Mouse (Mus musculus): ENCODE results near the gene Kcnh5. TPM values are rescaled to one million over a fixed set of nuclear protein-coding genes. Genes with fewer than 3 reads are reported as not detected.

The Kcnh5 gene
- polyA plus RNA-seq, 1 experiment = not detected

- H3K4me3 ChIP-seq (ENCODE audit: insufficient read depth, low read length) = no peak overlapping the region
- no peaks in the 10 kb centered on the region for H3K4me1 ChIP-seq (ENCODE audit: control insufficient read depth, insufficient read depth, low read length)
- H3K27ac ChIP-seq (ENCODE audit: insufficient read depth, low read depth, low read length) = no peak overlapping the region
- no peak for TF ChIP-seq CTCF (IDR thresholded peaks at IDR 0.05; ENCODE audit: low read depth, low read length)
- TF ChIP-seq POLR2A (IDR thresholded peaks at IDR 0.05; ENCODE audit: borderline replicate concordance, low read depth, low read length) = no peak
These were observed 207.7 kb downstream of the Kcnh5 start for GRCm38 (mm10) chr12:74969420-74969819.

- no peak overlapping the region for H3K27ac ChIP-seq (ENCODE audit: insufficient read depth, low read depth, low read length)
- H3K4me3 ChIP-seq (ENCODE audit: insufficient read depth, low read length) = no peak overlapping the region
- no peaks in the 10 kb centered on the region for H3K4me1 ChIP-seq (ENCODE audit: control insufficient read depth, insufficient read depth, low read length)
- TF ChIP-seq POLR2A (IDR thresholded peaks at IDR 0.05; ENCODE audit: borderline replicate concordance, low read depth, low read length) = no peak
- TF ChIP-seq CTCF (IDR thresholded peaks at IDR 0.05; ENCODE audit: low read depth, low read length) = no peak
These were observed 210.9 kb downstream of the Kcnh5 start for GRCm38 (mm10) chr12:74966266-74966665.

DNA sequence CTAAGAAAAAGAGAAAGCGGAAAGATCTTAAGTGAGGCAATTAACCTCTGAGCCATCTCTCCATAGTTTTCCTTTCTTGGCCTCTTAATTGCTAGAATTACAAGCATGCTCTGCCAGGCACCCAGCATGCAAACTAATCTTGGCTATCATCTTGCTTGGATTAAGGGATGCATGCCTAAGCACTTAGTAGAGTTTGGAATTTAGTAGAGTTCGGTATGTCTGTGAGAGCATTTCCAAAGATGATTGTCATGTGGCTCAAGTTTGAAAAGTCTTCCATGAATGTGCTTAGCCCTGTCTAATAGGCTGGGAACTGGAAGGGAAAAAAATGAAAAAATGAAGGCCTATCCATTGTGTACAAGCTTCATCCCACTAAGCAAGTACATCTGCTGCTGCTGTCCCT, 224.5 kb downstream of the Kcnh5 start:
- no peak for TF ChIP-seq CTCF (IDR thresholded peaks at IDR 0.05; ENCODE audit: low read depth, low read length)
- Histone ChIP-seq H3K4me3 (ENCODE audit: insufficient read depth, low read length) (no peak overlapping the region), H3K4me1 (ENCODE audit: control insufficient read depth, insufficient read depth, low read length) (no peaks in the 10 kb centered on the region), H3K27ac (ENCODE audit: insufficient read depth, low read depth, low read length) (no peak overlapping the region)

DNA sequence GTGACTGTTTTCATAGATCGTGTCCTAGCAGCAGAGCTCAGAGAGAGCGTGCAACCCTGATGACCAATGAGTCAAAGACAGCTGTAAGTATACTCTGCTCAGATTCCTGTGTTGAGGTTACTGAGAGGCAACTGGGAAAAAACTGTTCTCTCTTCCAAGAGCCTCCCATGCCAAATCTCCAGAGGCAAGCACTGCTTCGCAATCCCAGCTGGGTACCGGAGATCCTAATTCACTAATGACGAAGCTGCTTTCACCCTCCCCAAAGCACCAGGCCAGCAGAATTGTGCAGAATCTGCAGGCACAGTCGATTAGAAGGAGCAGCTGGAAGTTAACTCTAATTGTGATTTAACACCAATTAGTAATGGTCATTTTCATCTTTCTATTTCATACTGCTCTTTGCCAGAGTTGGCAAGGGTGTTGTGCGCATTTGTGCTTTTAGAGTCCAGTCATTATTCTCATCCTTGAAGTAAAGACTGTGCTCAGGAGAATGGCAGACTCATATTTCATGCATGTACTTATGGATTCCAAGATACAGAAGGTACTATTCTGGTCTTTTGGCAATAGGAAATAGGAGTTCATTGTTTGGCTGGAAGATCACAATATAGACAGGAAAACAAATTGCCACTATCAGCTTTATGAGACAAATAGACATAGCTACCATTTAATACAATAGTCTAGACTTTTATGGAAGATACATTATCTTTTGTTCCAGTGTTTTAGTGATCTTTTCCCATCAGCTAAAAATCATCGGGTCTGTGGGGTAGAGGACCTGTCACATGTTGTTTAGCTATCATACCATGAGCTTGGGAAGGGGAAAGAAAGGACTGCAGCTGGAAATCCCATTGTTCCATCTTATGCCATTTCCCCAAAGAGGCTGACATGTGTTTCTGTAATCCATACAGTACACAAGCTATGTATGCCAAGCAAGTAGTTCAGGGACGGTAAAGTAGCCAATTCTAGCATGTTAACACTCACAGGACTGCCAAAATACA, 225.7 kb downstream of the Kcnh5 start:
- H3K4me3 ChIP-seq (ENCODE audit: insufficient read depth, low read length) = no peak overlapping the region
- H3K27ac ChIP-seq (ENCODE audit: insufficient read depth, low read depth, low read length) = no peak overlapping the region
- H3K4me1 ChIP-seq (ENCODE audit: control insufficient read depth, insufficient read depth, low read length) = no peaks in the 10 kb centered on the region
- TF ChIP-seq POLR2A (IDR thresholded peaks at IDR 0.05; ENCODE audit: borderline replicate concordance, low read depth, low read length) (no peak), CTCF (IDR thresholded peaks at IDR 0.05; ENCODE audit: low read depth, low read length) (no peak)

DNA sequence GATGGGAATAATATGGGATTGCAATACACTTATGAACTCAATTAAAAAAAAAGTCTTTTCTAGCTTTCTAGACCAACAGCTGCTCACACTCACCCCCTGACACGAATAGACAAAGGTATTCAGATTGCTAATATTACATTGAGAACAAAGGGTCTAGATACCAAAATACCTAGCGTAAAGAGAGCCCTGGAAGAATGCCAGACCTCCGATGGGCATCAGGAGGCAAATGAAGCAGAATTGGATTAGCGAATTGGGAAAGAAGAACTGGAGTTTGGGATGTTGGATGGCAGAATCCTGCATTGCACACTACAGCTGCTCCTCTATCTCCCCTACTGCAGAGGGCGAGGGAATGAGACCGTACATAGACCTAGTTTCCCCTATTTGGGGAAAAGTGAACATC, 275.8 kb downstream of the Kcnh5 start:
- Histone ChIP-seq H3K27ac (ENCODE audit: insufficient read depth, low read depth, low read length) (no peak overlapping the region), H3K4me3 (ENCODE audit: insufficient read depth, low read length) (no peak overlapping the region), H3K4me1 (ENCODE audit: control insufficient read depth, insufficient read depth, low read length) (peaks cover 3% of the 10 kb centered on the region)
- TF ChIP-seq POLR2A (IDR thresholded peaks at IDR 0.05; ENCODE audit: borderline replicate concordance, low read depth, low read length) (no peak), CTCF (IDR thresholded peaks at IDR 0.05; ENCODE audit: low read depth, low read length) (no peak)

DNA sequence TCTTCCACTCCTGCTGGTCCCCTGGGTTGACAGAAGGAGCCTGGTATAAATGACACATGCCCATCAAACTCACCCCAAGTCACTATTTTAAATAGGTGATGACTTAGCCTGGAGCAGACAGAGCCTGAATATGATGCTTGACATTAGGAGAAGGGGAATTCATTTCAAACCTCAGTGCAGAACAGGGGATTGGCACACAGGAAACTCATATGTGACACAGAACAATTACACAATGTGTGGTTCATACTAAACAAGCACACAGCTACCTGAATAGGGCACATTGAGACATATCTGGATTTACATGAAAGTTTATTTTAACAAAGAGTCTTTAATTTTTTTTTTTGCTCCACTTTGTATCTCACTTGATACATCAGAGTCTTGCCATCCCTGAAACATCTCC, 276.4 kb downstream of the Kcnh5 start:
- TF ChIP-seq POLR2A (IDR thresholded peaks at IDR 0.05; ENCODE audit: borderline replicate concordance, low read depth, low read length) (no peak), CTCF (IDR thresholded peaks at IDR 0.05; ENCODE audit: low read depth, low read length) (no peak)
- Histone ChIP-seq H3K27ac (ENCODE audit: insufficient read depth, low read depth, low read length) (no peak overlapping the region), H3K4me3 (ENCODE audit: insufficient read depth, low read length) (no peak overlapping the region), H3K4me1 (ENCODE audit: control insufficient read depth, insufficient read depth, low read length) (no peaks in the 10 kb centered on the region)

GRCm38 (mm10) chr12:74899055-74899454, 278.1 kb downstream of the Kcnh5 start:
- H3K4me3 ChIP-seq (ENCODE audit: insufficient read depth, low read length) = no peak overlapping the region
- no peak overlapping the region for H3K27ac ChIP-seq (ENCODE audit: insufficient read depth, low read depth, low read length)
- no peak for TF ChIP-seq POLR2A (IDR thresholded peaks at IDR 0.05; ENCODE audit: borderline replicate concordance, low read depth, low read length)
- TF ChIP-seq CTCF (IDR thresholded peaks at IDR 0.05; ENCODE audit: low read depth, low read length) = no peak
- H3K4me1 ChIP-seq (ENCODE audit: control insufficient read depth, insufficient read depth, low read length) = no peaks in the 10 kb centered on the region

DNA sequence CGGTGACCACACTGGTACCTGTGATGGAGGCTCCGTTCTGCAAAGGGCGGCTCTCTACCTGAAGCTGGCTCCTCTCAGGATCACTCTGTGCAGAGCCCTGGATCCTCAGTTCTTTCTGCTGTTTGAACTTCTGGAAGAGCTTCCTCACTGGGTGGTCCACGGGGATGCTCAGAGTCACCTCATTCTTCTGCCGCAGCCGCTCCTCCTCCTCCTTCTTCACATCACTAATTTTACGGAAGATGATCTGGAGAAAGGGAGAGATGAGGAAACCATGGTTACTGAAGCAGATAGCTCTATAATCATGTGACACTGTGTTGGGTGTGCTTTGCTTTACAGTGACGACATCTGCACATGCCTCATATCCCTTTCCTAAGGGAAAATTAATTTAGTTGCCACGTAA, 278.9 kb downstream of the Kcnh5 start:
- H3K27ac ChIP-seq (ENCODE audit: insufficient read depth, low read depth, low read length) = no peak overlapping the region
- no peak overlapping the region for H3K4me3 ChIP-seq (ENCODE audit: insufficient read depth, low read length)
- TF ChIP-seq CTCF (IDR thresholded peaks at IDR 0.05; ENCODE audit: low read depth, low read length) = no peak
- TF ChIP-seq POLR2A (IDR thresholded peaks at IDR 0.05; ENCODE audit: borderline replicate concordance, low read depth, low read length) = no peak
- no peaks in the 10 kb centered on the region for H3K4me1 ChIP-seq (ENCODE audit: control insufficient read depth, insufficient read depth, low read length)

- Histone ChIP-seq H3K4me3 (ENCODE audit: insufficient read depth, low read length) (no peak overlapping the region), H3K27ac (ENCODE audit: insufficient read depth, low read depth, low read length) (no peak overlapping the region), H3K4me1 (ENCODE audit: control insufficient read depth, insufficient read depth, low read length) (no peaks in the 10 kb centered on the region)
- TF ChIP-seq CTCF (IDR thresholded peaks at IDR 0.05; ENCODE audit: low read depth, low read length) (no peak), POLR2A (IDR thresholded peaks at IDR 0.05; ENCODE audit: borderline replicate concordance, low read depth, low read length) (no peak)
These were observed 282.2 kb downstream of the Kcnh5 start for GRCm38 (mm10) chr12:74894870-74895423.

GRCm38 (mm10) chr12:74889419-74889818, 287.7 kb downstream of the Kcnh5 start:
- Histone ChIP-seq H3K4me3 (ENCODE audit: insufficient read depth, low read length) (no peak overlapping the region), H3K4me1 (ENCODE audit: control insufficient read depth, insufficient read depth, low read length) (no peaks in the 10 kb centered on the region), H3K27ac (ENCODE audit: insufficient read depth, low read depth, low read length) (no peak overlapping the region)
- TF ChIP-seq POLR2A (IDR thresholded peaks at IDR 0.05; ENCODE audit: borderline replicate concordance, low read depth, low read length) (no peak), CTCF (IDR thresholded peaks at IDR 0.05; ENCODE audit: low read depth, low read length) (no peak)

Data from bone marrow macrophage, adult 2 months (primary cell).